Mouse (Mus musculus): ENCODE results near the gene Mob3b.
A peak's percentile ranks its signal among the peaks of the same experiment; 100 is the strongest.
"Not testable (repeated sequence)": the region's sequence is repeated elsewhere in the genome, so short reads cannot be mapped to it uniquely, and the experiment has no call there.

Gene Mob3b

DNA sequence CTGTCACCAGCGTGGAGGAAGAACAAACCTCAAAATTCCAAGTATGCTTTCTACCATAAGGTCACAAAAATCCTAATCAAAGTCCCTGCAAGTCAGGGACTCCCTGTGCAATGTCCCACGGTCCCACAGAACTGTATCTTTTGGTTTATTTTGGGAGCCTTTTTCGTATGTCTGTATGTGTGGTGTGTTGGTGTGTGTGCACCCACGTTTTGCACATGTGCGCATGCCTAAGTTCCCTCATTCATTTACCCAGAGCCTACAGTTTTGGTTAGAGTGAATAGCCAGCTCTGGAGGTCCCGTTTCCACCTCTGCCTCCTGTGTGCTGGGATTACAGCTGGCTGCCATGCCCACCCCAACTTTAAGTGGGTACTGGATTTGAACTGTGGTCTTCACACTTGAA, 189.7 kb downstream of the Mob3b start:
- no peak for DNase-seq (ENCODE audit: low read depth, low spot score)

DNA sequence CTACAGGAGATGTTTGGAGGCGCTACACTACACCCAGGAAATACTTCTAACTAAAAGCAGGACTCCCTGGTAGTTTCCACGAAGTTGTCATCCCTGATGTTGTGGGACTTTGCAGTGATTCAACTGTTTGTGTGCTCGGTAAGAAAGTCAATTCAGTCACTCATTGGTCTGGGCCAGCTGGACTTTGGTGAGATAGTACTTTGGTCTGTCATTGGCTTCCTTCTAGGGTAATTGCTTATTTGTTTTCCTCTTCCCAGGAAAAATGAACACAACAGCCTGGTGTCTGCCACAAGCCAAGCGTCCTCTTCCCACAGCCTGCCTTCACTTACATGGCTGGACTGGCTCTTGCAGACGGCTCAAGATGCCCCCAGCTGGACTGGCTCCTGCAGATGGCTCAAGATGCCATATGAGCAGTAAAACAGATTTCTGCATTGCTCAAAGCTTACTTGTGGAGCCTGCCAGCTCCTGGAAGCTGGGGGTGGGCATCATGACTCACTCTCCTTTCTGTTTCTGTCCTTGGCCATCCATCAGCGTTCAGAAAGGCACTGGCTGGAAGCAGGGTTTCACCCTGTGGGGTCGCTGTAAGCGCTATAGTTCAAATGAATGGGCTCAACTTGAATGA, 190.8 kb downstream of the Mob3b start:
- DNase-seq (ENCODE audit: low read depth, low spot score) = no peak

- no peak for DNase-seq (ENCODE audit: low read depth, low spot score)
Observed at GRCm38 (mm10) chr4:34964906-34965305, 192.4 kb downstream of the Mob3b start.

- DNase-seq (ENCODE audit: low read depth, low spot score) = no peak
Observed at GRCm38 (mm10) chr4:34963999-34964398, 193.3 kb downstream of the Mob3b start.

GRCm38 (mm10) chr4:34960781-34961560, 196.3 kb downstream of the Mob3b start:
- DNase-seq (ENCODE audit: low read depth, low spot score) = peak; percentile 28

GRCm38 (mm10) chr4:34959477-34959876, 197.8 kb downstream of the Mob3b start:
- DNase-seq (ENCODE audit: low read depth, low spot score) = no peak

DNA sequence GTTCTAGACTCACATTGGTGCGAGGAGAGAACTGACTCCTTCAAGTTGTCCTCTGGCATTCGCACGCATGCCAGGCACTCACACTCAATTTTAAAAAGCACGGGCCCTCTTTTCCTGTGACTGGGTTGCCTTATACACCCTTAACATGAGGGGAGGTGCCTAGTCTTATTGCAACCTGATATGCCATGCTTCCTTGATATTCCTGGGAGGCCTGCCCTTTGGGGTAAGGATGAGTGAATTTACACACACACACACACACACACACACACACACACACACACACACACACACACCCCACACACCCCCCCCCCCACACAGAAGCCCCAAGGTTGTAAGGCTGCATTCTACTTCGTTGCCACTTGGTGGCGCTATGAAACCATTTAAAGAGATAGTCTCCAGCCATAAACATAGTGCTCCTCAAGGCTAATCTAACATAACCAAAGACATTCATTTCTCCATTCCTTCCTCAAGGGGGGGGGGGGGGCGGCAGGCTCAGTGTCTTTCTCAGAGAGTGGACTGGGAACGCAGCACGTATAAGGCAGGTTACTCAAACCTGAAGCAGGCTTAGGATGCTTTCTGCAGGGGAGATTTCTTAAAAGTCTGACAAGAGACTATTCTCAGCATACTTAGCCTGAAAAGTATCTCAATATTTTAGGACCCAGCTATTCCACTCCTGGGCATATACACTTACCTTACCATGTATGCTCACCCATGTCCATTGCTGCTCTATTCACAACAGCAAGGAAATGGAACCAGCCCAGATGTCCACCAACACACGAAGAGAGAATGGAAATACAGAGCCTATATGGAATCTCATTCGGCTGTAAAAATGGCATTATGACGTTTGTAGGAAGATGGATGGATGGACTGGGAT, 198.9 kb downstream of the Mob3b start:
- peak; percentile 71 for DNase-seq (ENCODE audit: low read depth, low spot score)

- no peak for DNase-seq (ENCODE audit: low read depth, low spot score)
Observed at GRCm38 (mm10) chr4:34953716-34954115, 203.6 kb downstream of the Mob3b start.

GRCm38 (mm10) chr4:34947181-34947580, 210.1 kb downstream of the Mob3b start:
- DNase-seq (ENCODE audit: low read depth, low spot score) = no peak

DNA sequence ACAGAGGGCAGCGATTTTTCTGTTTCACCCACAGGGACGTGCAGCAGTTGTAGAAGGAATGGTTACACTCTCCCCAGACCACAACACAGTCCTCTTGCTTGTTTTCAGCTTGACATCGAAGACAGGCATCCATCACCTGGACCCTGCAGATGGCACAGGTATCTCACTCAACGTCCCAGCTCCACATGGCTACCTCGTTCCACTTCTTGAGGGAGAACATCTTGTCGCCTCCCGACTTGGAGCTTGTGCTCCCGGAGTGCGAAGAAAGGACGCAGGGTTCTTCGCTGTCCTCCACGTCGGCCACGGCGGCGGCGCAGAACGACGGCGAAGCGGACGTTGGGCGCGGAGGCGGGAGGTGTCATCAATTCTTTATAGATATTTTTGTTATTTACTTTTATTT, 216.2 kb downstream of the Mob3b start:
- no peak for DNase-seq (ENCODE audit: low read depth, low spot score)

- not testable (repeated sequence) for DNase-seq (ENCODE audit: low read depth, low spot score)
Observed at GRCm38 (mm10) chr4:34928386-34928785, 228.9 kb downstream of the Mob3b start.

GRCm38 (mm10) chr4:34922177-34922870, 235.0 kb downstream of the Mob3b start:
- DNase-seq (ENCODE audit: low read depth, low spot score) = peak; percentile 81

- no peak for DNase-seq (ENCODE audit: low read depth, low spot score)
Observed at GRCm38 (mm10) chr4:34917400-34917799, 239.9 kb downstream of the Mob3b start.

DNA sequence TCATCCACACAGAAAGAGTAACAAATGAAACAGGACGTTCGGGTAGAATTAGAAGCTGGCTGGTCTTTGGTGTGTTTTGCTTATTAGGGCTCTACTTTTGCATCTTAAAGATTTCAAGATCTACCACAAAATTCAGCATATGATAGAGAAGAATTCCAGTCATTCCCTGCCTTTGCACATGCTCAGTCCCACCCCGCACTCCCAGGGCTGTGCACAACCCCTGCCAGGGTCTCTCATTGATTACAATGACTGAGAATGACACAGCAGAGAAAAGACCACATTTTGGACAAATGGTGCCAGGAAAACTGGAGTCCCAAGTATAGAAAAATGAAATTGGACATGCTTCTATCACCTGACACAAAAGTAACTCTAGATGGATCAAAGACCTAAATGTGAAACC, 245.1 kb downstream of the Mob3b start:
- no peak for DNase-seq (ENCODE audit: low read depth, low spot score)

GRCm38 (mm10) chr4:34911401-34911800, 245.9 kb downstream of the Mob3b start:
- no peak for DNase-seq (ENCODE audit: low read depth, low spot score)

DNA sequence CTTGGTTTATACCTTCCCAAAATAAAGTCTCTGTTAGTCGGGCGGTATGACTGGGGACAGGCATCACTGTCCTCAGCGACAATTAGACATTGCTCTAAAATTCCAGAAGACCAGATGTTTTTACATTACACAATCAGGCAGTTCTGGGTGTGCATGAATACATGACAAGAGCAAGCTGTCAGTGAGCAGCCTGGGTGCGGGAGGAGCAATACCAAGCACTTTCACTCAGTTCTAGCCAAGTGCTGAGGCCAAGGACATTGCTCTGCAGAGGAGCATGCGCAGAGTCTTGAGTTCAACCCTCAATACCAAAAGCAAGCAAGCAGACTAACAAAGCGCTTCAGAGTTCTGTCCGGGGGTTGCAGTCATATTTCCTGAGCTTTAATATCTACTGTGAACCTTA, 249.2 kb downstream of the Mob3b start:
- no peak for DNase-seq (ENCODE audit: low read depth, low spot score)

GRCm38 (mm10) chr4:34907026-34907425, 250.3 kb downstream of the Mob3b start:
- no peak for DNase-seq (ENCODE audit: low read depth, low spot score)

- no peak for DNase-seq (ENCODE audit: low read depth, low spot score)
Observed at GRCm38 (mm10) chr4:34906151-34906550, 251.1 kb downstream of the Mob3b start.

- DNase-seq (ENCODE audit: low read depth, low spot score) = peak; percentile 16
Observed at GRCm38 (mm10) chr4:34905396-34905795, 251.9 kb downstream of the Mob3b start.

DNA sequence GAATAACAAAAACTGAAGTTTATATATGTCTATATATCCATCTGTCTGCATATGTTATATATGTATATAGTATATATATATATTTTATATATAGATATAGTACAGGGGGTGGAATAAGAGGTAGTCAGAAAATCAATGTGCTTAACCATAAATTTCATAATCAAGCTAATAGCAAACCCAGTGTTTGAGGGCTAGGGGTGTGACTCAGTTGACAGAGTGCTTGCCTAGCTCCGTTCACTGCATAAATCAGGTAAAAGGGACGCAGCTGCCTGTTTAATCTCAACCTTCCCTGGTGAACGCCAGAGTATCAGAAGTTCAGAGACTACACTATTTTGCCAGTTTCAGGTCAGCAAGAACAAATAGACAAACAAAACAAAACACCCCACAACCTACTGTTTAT, 255.7 kb downstream of the Mob3b start:
- not testable (repeated sequence) for DNase-seq (ENCODE audit: low read depth, low spot score)

GRCm38 (mm10) chr4:34901166-34901565, 256.1 kb downstream of the Mob3b start:
- no peak for DNase-seq (ENCODE audit: low read depth, low spot score)

- no peak for DNase-seq (ENCODE audit: low read depth, low spot score)
Observed at GRCm38 (mm10) chr4:34900155-34900554, 257.1 kb downstream of the Mob3b start.

Measured in 3T3-L1 (cell line).